Mouse (Mus musculus) lung, postnatal 25 days (tissue): ENCODE results near the gene Atp9a.
"Not testable (repeated sequence)": the region's sequence is repeated elsewhere in the genome, so short reads cannot be mapped to it uniquely, and the experiment has no call there.

Experiments
- DNase-seq: peaks from one replicate; pipeline ENCODE4 v3.0.0; 2022; ENCODE audit warnings: low spot score

The Atp9a gene

GRCm38 (mm10) chr2:168742059-168742627, at the start of gene Atp9a:
Atp9a (minus strand) TSS chr2:168742409.
- DNase-seq = peak; percentile 56

DNA sequence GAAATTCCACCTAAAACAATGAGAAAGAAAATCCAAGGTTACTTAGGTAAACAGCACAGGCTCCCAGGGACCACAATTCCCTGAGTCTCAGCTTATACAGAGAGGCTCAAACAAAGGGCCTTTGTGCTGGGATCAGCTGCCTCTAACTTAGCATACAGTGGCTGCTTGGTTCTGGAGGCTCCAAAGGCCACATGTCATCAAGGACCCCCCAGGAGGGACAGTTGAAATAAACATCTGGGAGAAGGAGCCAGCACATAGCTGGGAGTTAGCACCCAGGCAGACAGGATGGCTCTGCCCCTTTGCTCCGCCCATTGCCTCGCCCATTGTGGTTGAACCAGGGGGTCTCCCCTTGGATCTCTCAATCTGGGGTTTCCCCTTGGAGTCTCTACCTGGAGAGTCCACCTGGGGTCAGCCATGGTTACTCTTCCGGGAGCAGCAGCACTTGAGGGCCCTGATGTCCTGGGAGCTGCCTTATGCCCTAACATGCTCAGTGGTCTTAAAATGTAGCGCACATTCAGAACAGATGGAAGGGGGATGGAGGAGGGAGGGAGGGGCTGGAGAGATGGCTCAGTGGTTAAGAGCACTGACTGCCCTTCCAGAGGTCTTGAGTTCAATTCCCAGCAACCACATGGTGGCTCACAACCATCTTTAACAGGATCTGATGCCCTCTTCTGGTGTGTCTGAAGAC, 49.0 kb upstream of the Atp9a start:
- no peak for DNase-seq

GRCm38 (mm10) chr2:168786174-168786573, 44.0 kb upstream of the Atp9a start:
- DNase-seq = no peak

GRCm38 (mm10) chr2:168780596-168780995, 38.4 kb upstream of the Atp9a start:
- no peak for DNase-seq

DNA sequence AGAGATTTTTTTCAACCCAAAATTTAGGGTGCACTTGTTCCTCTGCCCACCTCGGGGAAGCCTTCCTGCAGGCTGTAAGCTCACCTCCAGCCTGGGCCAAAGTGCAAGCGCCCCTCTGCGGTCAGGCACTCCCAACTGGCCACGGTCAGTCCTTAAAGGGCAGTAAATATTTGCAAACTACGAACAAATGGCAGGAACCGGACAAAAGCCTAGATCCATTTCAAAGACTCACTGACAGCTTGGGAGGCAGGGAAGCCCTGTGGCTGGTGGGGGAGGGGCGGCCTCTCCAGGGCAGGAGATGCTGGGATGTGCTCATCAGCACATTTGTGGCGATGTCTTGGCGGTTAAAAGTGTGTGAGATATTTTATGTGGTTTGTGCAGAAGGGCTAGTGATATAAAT, 37.8 kb upstream of the Atp9a start:
- no peak for DNase-seq

DNA sequence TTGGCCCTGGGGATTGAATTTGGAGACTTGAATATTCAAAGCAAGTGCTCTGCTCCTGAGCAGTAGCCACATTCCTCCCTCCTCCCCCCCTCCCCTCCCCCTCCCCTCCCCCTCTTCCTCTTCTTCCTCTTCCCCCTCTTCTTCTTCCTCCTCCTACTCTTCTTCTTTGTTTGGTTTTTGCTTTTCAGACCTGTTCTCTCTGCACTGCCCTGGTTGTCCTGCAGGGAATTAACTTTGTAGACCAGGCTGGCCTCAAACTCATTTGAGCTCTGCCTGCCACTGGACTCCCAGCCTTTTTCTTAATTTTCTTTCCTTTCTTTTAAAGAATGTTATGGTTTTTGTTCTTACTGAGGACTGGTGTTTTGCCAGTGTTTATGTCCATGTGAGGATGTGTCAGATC, 35.3 kb upstream of the Atp9a start:
- no peak for DNase-seq

- no peak for DNase-seq
Observed at GRCm38 (mm10) chr2:168776238-168776637, 34.0 kb upstream of the Atp9a start.

DNA sequence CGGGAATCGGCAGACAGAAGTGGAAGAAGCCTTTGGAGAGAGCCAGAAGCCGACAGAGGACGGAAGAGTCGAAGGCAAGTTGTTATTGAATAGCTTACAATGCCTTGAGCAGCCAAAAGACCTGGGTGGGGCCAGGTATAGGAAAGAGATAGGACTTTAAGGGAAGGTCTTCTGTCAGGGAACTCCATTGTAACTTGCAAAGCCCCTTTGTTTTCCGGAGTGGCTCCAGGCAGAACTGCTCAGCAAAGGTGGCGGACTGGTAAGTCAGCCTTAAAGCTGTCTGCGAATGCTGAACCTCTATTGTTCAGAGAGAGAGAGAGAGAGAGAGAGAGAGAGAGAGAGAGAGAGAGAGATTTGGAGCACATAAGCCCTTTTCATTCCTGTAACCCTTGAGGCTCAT, 27.1 kb upstream of the Atp9a start:
- DNase-seq = no peak

GRCm38 (mm10) chr2:168767582-168767981, 25.4 kb upstream of the Atp9a start, which contains the start of gene Sall4:
Sall4 (minus strand) TSS chr2:168767943.
- DNase-seq = no peak

- no peak for DNase-seq
Observed at GRCm38 (mm10) chr2:168766538-168767361, 24.5 kb upstream of the Atp9a start.

- no peak for DNase-seq
Observed at GRCm38 (mm10) chr2:168765696-168766537, 23.7 kb upstream of the Atp9a start.

- peak; percentile 26 for DNase-seq
Observed at GRCm38 (mm10) chr2:168765065-168765681, 23.0 kb upstream of the Atp9a start.

DNA sequence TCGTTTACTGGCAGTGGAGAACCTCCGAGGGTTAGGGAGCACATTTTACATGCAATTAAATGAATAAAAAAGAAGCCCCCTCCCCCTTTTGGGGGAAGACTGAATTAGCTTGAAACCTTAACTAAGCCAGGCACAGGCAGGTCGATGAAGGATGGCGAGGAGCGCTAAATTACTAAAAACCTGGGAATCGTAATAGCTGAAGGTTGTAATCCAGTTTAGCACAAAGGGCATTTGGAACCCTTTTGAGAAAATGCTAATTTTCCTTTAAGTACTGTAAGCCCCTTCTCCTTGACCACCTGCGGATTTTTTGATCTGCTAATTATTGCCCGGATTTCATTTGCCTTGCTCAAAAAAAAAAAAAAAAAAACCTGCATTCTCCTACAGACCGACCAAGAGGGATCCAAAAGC, 22.3 kb upstream of the Atp9a start:
- no peak for DNase-seq

DNA sequence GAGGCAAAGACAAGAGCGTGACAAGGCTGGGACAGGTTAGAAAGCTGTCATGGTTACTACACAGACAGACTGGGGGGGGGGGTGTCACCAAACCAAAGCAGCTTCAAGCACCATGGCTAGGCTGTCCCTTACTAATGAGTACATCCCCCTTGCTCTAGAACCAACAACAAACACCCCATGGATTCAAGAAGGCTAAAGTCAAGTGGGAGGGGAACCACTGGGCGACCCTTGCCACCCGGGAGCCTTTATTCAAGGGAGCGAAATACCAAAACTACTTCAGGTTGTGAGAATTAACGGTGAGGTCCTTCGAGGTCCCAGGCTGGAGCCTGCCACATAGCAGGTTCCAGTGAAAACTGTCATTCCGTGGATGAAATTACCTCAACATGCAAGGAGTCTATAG, 21.6 kb upstream of the Atp9a start:
- DNase-seq = no peak

- DNase-seq = no peak
Observed at GRCm38 (mm10) chr2:168762411-168762815, 20.2 kb upstream of the Atp9a start.

GRCm38 (mm10) chr2:168761954-168762353, 19.7 kb upstream of the Atp9a start:
- DNase-seq = no peak

- DNase-seq = no peak
Observed at GRCm38 (mm10) chr2:168761141-168761540, 18.9 kb upstream of the Atp9a start.

DNA sequence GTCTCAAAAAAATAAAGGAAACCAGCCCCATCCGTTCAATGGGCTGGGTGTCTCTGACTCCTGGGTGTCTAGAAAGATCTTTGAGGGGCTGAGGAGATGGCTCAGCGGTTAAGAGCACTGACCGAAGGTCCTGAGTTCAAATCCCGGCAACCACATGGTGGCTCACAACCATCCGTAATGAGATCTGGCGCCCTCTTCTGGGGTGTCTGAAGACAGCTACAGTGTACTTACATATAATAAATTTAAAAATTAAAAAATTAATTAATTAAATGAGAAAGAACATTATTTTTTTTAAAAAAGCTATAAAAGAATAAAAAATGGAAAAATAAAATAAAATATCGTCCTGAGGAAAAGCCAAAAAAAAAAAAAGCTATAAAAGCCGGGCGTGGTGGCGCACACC, 2.2 kb upstream of the Atp9a start:
- not testable (repeated sequence) for DNase-seq

DNA sequence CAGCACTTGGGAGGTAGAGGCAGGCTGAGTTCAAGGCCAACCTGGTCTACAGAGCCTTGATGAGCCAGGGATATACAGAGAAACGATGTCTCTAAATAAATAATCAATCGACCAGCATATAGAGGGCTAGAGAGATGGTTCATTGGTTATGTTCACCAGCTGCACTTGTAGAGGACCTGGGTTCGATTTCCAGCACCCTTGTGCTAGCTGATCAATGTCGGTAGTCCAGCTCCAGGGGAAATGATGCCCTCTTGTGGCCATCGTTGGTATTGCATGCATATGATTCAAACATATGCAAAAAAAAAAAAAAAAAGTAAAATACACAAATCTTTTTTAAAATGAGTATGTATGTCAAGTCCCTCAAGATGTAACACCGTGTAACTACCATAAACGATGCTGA, 440 bp upstream of the Atp9a start:
- peak; percentile 53 for DNase-seq

GRCm38 (mm10) chr2:168741273-168742058, 743 bp downstream of the Atp9a start:
- peak; percentile 87 for DNase-seq

GRCm38 (mm10) chr2:168740496-168740895, 1.7 kb downstream of the Atp9a start:
- no peak for DNase-seq
